Mouse (Mus musculus): ENCODE data around the gene Ralgps2. TPM values are rescaled to one million over a fixed set of nuclear protein-coding genes. Genes with fewer than 3 reads are reported as not detected.

Ralgps2 gene
- polyA plus RNA-seq, 1 experiment, result 17.5 TPM

DNA sequence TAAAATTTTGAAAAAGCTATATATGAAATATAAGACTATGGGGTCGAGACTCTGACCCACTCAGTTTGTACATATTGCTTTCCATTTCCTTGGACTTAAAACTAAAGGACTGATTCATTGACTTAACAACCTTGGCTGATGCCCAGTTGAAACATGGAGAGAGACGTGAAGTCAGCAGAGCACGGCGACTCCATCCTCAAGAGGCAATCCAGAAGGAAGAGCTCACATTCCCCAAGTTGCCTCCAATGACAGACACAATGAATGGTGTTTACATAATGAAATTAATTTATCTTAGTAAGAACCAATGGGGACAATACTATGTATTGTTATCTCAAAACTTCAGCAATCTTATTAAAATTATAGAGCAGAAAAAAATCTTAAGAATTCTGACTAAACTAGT lies 84.9 kb downstream of the Ralgps2 start:
- Histone ChIP-seq H3K27ac (ENCODE audit: control insufficient read depth, insufficient read depth, low read depth, low read length, poor library complexity) (no peak overlapping the region), H3K4me3 (replicated peaks; ENCODE audit: control insufficient read depth, low read depth, low read length) (no peak overlapping the region), H3K4me1 (ENCODE audit: control insufficient read depth, insufficient read depth, low read length) (peaks cover 2% of the 10 kb centered on the region; the same call in 1 of the 2 replicates)
- 90% methylated on average over 4 of the region's 4 CpGs for WGBS
- TF ChIP-seq CTCF (IDR thresholded peaks at IDR 0.05; ENCODE audit: control insufficient read depth, insufficient read depth, low read length), result no peak

DNA sequence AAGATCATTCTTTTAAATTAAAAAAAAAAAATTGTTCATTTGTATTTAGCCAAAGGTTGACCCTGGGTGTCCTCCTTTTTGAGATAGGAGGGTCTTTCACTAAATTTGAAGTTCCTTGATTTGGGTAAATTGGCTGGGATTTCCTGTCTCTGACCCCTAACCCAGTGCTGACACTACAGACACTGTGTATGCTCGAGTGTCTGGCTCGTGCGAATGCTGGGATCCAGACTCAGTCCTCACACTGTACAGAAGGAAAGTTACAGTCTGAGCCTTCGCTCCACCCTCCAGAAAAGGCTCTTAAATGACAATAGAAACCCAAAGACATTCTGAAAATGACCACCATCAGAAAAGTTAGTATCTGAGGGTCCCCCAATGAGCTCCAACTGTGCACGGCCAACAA lies 86.6 kb downstream of the Ralgps2 start:
- Histone ChIP-seq H3K4me1 (ENCODE audit: control insufficient read depth, insufficient read depth, low read length) (no peaks in the 10 kb centered on the region), H3K4me3 (replicated peaks; ENCODE audit: control insufficient read depth, low read depth, low read length) (no peak overlapping the region), H3K27ac (ENCODE audit: control insufficient read depth, insufficient read depth, low read depth, low read length, poor library complexity) (no peak overlapping the region)
- no peak for TF ChIP-seq CTCF (IDR thresholded peaks at IDR 0.05; ENCODE audit: control insufficient read depth, insufficient read depth, low read length)
- TF ChIP-seq POLR2A (IDR thresholded peaks at IDR 0.05; ENCODE audit: borderline replicate concordance, control insufficient read depth, low read depth, low read length), result no peak
- WGBS, result 86% methylated on average over 5 of the region's 5 CpGs

DNA sequence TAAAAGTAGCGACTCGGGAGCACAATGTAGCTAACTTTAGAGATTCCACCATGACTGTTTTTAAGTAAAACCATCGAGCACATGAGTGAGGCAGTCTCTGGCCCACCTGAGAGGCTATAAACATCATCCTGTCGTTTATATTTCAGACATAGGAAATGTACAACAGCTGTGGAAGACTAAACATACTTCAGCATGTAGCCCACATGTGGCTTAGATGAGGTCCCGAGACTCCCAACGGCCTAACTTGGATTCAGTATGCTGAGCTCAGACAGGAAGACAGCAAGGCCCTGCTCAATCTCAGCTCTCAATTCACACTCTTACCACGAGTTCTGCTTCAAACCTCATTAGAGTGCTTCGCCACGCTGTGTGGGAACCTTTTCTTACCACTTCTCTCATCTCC lies 87.0 kb downstream of the Ralgps2 start:
- H3K27ac ChIP-seq (ENCODE audit: control insufficient read depth, insufficient read depth, low read depth, low read length, poor library complexity), result no peak overlapping the region
- no peak for TF ChIP-seq CTCF (IDR thresholded peaks at IDR 0.05; ENCODE audit: control insufficient read depth, insufficient read depth, low read length)
- 71% methylated on average over 9 of the region's 9 CpGs for WGBS
- H3K4me1 ChIP-seq (ENCODE audit: control insufficient read depth, insufficient read depth, low read length), result no peaks in the 10 kb centered on the region
- no peak overlapping the region for H3K4me3 ChIP-seq (replicated peaks; ENCODE audit: control insufficient read depth, low read depth, low read length)

DNA sequence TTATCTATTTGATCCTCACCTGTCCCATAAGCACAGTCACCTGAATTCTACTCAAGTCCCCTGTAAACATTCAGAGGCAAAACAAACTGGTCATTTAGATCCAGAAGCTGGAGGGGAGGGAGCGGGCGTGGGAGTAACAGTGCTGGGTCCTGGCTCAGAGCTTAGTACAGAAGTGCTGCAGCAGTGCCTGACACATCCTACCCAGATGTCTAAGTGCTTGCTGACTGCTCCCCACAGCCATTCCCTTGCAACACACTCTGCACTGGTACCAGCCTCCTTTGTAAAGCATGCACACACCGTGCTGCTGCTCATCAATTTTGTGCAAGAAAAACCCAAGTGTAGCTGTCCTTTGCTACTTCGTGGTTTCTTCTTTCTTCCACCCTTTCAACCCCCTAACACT lies 92.3 kb downstream of the Ralgps2 start:
- WGBS, result 81% methylated on average over 4 of the region's 4 CpGs
- Histone ChIP-seq H3K4me3 (replicated peaks; ENCODE audit: control insufficient read depth, low read depth, low read length) (no peak overlapping the region), H3K27ac (ENCODE audit: control insufficient read depth, insufficient read depth, low read depth, low read length, poor library complexity) (no peak overlapping the region), H3K4me1 (ENCODE audit: control insufficient read depth, insufficient read depth, low read length) (no peaks in the 10 kb centered on the region; the same call in 1 of the 2 replicates)
- TF ChIP-seq CTCF (IDR thresholded peaks at IDR 0.05; ENCODE audit: control insufficient read depth, insufficient read depth, low read length) (no peak), POLR2A (IDR thresholded peaks at IDR 0.05; ENCODE audit: borderline replicate concordance, control insufficient read depth, low read depth, low read length) (no peak)

DNA sequence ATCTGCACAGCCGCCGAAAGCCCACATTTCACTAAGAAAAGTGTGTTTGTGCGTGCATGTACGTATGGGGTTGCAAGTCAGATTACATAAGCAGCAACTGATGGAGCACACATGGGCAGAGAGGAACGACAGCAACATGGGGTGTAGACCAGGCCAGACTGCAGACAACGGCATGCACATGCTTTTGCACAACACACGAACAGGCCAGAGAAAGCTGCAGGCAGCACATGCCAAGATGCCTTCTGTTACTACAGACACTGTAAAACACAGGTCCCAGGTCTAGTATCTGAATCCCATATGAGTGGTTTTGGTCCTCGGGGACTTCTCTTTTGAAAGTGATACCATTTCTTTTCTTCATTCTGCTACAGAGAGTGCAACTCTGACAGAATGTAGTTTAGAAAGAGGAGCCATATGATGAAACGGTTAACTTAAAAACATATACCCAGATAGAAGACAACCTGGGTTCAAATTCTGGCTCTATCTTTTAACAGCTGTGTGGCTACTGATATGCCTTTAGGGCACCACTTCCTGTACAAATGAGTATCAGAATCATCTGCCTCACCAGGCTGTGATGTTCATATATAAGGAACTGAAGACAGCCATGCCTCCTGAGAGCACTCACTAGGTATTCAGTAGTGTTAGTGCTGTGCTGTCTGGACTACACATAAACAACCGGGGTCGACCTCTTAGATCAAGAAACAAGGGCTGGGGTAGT lies 97.6 kb downstream of the Ralgps2 start:
- Histone ChIP-seq H3K4me3 (replicated peaks; ENCODE audit: control insufficient read depth, low read depth, low read length) (no peak overlapping the region), H3K4me1 (ENCODE audit: control insufficient read depth, insufficient read depth, low read length) (no peaks in the 10 kb centered on the region; the same call in 1 of the 2 replicates), H3K27ac (ENCODE audit: control insufficient read depth, insufficient read depth, low read depth, low read length, poor library complexity) (no peak overlapping the region)
- 77% methylated on average over 11 of the region's 11 CpGs for WGBS
- TF ChIP-seq CTCF (IDR thresholded peaks at IDR 0.05; ENCODE audit: control insufficient read depth, insufficient read depth, low read length) (no peak), POLR2A (IDR thresholded peaks at IDR 0.05; ENCODE audit: borderline replicate concordance, control insufficient read depth, low read depth, low read length) (no peak)

DNA sequence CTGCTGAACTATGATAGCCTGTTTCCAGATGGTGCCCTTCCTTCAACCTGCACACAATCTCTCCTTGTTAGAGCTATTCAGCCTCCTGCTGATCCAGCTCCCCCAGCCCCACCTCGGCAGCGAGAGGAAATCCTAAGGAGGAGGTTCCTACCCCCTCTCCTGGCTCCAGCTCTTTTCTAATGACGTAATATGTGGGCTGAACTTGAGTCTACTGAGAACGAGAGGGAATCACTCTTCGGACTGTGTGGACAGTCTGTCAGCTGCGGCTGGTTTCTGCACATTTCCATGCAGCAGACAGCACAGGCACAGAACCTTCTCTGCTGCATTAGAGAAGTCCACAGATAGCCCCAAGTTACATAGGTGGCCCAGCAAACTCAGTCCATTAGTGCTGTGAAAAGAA lies 100.7 kb downstream of the Ralgps2 start:
- TF ChIP-seq POLR2A (IDR thresholded peaks at IDR 0.05; ENCODE audit: borderline replicate concordance, control insufficient read depth, low read depth, low read length) (no peak), CTCF (IDR thresholded peaks at IDR 0.05; ENCODE audit: control insufficient read depth, insufficient read depth, low read length) (no peak)
- H3K4me1 ChIP-seq (ENCODE audit: control insufficient read depth, insufficient read depth, low read length), result no peaks in the 10 kb centered on the region; the same call in 1 of the 2 replicates
- no peak overlapping the region for H3K4me3 ChIP-seq (replicated peaks; ENCODE audit: control insufficient read depth, low read depth, low read length)
- no peak overlapping the region for H3K27ac ChIP-seq (ENCODE audit: control insufficient read depth, insufficient read depth, low read depth, low read length, poor library complexity)
- WGBS, result 62% methylated on average over 6 of the region's 6 CpGs

DNA sequence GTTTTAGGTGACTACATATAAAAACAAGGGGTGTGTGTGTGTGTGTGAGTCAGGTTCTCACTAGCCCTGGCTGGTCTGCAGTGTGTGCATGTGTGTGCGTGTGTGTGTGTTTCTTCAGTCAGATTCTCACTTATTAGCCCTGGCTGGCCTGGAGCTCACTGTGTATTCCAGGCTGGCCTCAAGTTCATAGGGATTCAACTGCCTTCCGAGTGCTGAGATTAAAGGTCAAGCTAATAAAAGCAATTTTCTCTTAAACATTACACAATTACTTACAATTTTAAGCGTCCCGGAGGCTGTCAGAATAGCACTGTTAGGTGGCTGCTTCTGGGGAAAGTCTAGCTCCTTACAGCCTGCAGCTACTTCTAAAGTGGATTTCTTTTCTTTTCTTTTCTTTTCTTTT lies 101.2 kb downstream of the Ralgps2 start, which contains the start of gene Angptl1:
Angptl1 (plus strand) TSS at position 386 of the 400 bp plus-strand sequence.
- no peak for TF ChIP-seq CTCF (IDR thresholded peaks at IDR 0.05; ENCODE audit: control insufficient read depth, insufficient read depth, low read length)
- no peak for TF ChIP-seq POLR2A (IDR thresholded peaks at IDR 0.05; ENCODE audit: borderline replicate concordance, control insufficient read depth, low read depth, low read length)
- H3K4me1 ChIP-seq (ENCODE audit: control insufficient read depth, insufficient read depth, low read length), result no peaks in the 10 kb centered on the region; the same call in 1 of the 2 replicates
- no peak within 1 kb of the TSS for H3K27ac ChIP-seq (ENCODE audit: control insufficient read depth, insufficient read depth, low read depth, low read length, poor library complexity)
- no peak within 1 kb of the TSS for H3K4me3 ChIP-seq (replicated peaks; ENCODE audit: control insufficient read depth, low read depth, low read length)
- WGBS, result 85% methylated on average over 4 of the region's 4 CpGs

DNA sequence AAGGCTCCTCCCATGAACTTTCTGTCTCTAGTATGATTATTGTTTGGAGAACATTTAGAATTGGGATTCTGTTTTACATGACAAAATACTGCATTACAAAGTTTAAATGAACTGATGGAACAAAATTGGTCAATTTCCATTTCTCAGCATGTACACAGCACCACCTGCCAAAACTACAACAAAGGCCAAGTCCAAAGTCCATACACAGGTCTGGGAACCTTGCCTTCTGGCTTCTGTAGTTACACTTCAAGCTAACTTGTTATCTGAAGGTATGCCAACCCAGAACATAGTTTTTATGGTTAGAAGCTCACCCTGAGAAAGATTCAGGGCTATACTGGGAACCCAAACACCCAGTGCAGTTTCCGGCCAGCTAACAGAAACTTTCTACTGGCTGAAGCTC lies 120.2 kb downstream of the Ralgps2 start:
- Histone ChIP-seq H3K27ac (ENCODE audit: control insufficient read depth, insufficient read depth, low read depth, low read length, poor library complexity) (no peak overlapping the region), H3K4me3 (replicated peaks; ENCODE audit: control insufficient read depth, low read depth, low read length) (no peak overlapping the region)
- WGBS, result 88% methylated on average over 1 of the region's 1 CpGs

DNA sequence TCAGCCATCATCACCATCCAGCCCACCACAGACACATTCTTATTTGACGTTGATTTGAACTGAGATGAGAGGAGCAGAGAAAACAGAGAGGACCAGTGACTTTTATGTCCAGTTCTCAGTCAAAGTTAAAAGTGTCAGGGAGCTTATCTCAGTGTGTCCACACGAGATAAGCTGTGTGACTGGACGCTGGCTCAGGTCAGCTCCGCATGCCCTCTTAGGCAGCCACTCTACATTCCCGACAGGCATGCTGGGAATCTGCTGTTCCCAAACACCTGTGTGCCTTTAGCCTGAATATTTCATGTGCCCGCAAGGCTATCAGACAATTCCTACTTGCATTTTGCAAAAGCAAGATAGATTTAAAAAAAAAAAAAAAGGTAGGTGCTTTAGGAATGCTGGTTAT lies 125.9 kb downstream of the Ralgps2 start:
- H3K27ac ChIP-seq (ENCODE audit: control insufficient read depth, insufficient read depth, low read depth, low read length, poor library complexity), result no peak overlapping the region
- TF ChIP-seq CTCF (IDR thresholded peaks at IDR 0.05; ENCODE audit: control insufficient read depth, insufficient read depth, low read length) (no peak), POLR2A (IDR thresholded peaks at IDR 0.05; ENCODE audit: borderline replicate concordance, control insufficient read depth, low read depth, low read length) (no peak)
- WGBS, result 91% methylated on average over 6 of the region's 6 CpGs
- H3K4me1 ChIP-seq (ENCODE audit: control insufficient read depth, insufficient read depth, low read length), result no peaks in the 10 kb centered on the region
- no peak overlapping the region for H3K4me3 ChIP-seq (replicated peaks; ENCODE audit: control insufficient read depth, low read depth, low read length)

More for the DNA sequence above, 120.2 kb downstream of the Ralgps2 start:
- H3K4me1 ChIP-seq (ENCODE audit: control insufficient read depth, insufficient read depth, low read length), result no peaks in the 10 kb centered on the region
- no peak for TF ChIP-seq POLR2A (IDR thresholded peaks at IDR 0.05; ENCODE audit: borderline replicate concordance, control insufficient read depth, low read depth, low read length)
- no peak for TF ChIP-seq CTCF (IDR thresholded peaks at IDR 0.05; ENCODE audit: control insufficient read depth, insufficient read depth, low read length)

All from bone marrow, adult 2 months (tissue).